Mouse (Mus musculus) ES-Bruce4 (cell line): ENCODE measurements around the gene Enthd1.

Source experiments
- CTCF ChIP-seq: IDR thresholded peaks from one replicate; pipeline ENCODE4 v1.8.1; 2011; ENCODE audit warnings: low read depth, low read length
- POLR2A ChIP-seq: IDR thresholded peaks from one replicate; pipeline ENCODE4 v1.8.1; 2011; ENCODE audit warnings: low read length; ENCODE audit not compliant: insufficient read depth

- no peak for TF ChIP-seq CTCF
- TF ChIP-seq POLR2A, result no peak
Observed at GRCm38 (mm10) chr15:80556021-80556420, 8.9 kb downstream of the Enthd1 start.
